Mouse (Mus musculus): ENCODE measurements at regions not wholly inside any gene's neighbourhood (a gene's known extent, or its start where the extent isn't known, plus 50 kb on each side); places are given as distances from the start of the nearest gene placed in this dataset.
"Not testable (repeated sequence)": the region's sequence is repeated elsewhere in the genome, so short reads cannot be mapped to it uniquely, and the experiment has no call there.

- ATAC-seq (replicated peaks; ENCODE audit: insufficient number of reproducible peaks, low FRiP score, low TSS enrichment, poor library complexity, severe bottlenecking): no peak
These were observed 560.2 kb upstream of the Gm10131 start for GRCm38 (mm10) chr8:34671716-34672115.

GRCm38 (mm10) chr8:34670930-34671715, 559.6 kb upstream of the Gm10131 start:
- no peak for ATAC-seq (replicated peaks; ENCODE audit: insufficient number of reproducible peaks, low FRiP score, low TSS enrichment, poor library complexity, severe bottlenecking)

DNA sequence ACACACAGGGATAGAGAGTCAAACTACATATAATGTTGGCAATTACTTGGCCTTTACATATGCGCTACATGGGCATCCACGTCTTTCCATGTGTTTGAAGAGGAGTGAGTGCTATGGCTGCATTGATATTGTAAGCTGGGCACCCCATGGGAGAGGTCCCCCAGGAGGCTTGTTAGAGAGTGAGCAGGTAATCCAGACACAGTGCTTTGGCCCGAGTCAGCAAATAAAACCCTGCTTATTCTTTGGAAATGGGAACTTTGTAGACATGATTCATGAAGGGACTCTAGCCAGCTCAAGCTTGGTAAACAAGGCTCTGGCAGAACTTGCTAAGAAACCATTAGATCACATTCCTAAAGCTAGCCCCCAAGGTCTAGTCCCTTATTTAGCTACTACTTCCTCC, 557.6 kb upstream of the Gm10131 start:
- ATAC-seq (replicated peaks; ENCODE audit: insufficient number of reproducible peaks, low FRiP score, low TSS enrichment, poor library complexity, severe bottlenecking): no peak

DNA sequence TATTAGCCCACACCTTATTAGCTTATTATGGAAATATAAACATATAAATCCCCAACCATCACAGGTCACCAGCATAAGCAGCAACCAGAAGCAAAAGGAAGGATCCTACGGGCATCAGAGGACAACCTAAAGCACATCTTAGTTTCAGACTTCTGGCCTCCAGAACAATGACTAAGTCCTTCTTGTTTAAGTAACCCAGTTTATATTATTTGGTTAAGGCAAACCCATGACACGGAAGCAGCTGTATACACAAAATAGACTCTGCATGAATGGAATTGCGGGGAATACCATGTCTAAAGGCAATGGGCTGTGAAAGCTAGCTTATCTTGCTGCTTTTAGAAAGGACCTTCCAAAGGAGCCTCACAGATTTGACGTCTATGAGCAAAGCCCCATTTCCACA, 552.9 kb upstream of the Gm10131 start:
- no peak for ATAC-seq (replicated peaks; ENCODE audit: insufficient number of reproducible peaks, low FRiP score, low TSS enrichment, poor library complexity, severe bottlenecking)

- ATAC-seq (replicated peaks; ENCODE audit: insufficient number of reproducible peaks, low FRiP score, low TSS enrichment, poor library complexity, severe bottlenecking): no peak
These were observed 551.0 kb upstream of the Gm10131 start for GRCm38 (mm10) chr8:34662532-34662931.

DNA sequence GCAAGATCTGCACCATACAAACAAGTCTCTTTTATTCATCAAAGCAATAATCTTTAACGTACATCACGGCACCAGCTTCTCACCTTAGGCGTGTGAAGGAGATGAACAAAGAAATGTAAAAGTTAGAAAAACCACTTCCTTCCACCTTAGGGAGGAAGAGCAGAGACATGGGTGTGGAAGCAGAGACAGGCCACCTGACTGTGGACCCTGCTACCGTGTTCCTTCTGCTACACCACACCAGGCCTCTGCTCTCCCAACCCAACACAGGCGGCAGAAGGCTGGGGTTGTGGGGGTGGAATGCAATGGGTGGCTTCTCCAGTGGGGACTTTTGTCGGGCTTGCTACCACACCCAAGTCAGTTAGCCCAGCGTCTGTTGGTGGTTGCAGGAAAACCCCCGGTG, 540.2 kb upstream of the Gm10131 start:
- ATAC-seq (replicated peaks; ENCODE audit: insufficient number of reproducible peaks, low FRiP score, low TSS enrichment, poor library complexity, severe bottlenecking): no peak

GRCm38 (mm10) chr8:34628221-34628620, 516.7 kb upstream of the Gm10131 start:
- ATAC-seq (replicated peaks; ENCODE audit: insufficient number of reproducible peaks, low FRiP score, low TSS enrichment, poor library complexity, severe bottlenecking): not testable (repeated sequence)

- no peak for ATAC-seq (replicated peaks; ENCODE audit: insufficient number of reproducible peaks, low FRiP score, low TSS enrichment, poor library complexity, severe bottlenecking)
These were observed 514.1 kb upstream of the Gm10131 start for GRCm38 (mm10) chr8:34625670-34626069.

DNA sequence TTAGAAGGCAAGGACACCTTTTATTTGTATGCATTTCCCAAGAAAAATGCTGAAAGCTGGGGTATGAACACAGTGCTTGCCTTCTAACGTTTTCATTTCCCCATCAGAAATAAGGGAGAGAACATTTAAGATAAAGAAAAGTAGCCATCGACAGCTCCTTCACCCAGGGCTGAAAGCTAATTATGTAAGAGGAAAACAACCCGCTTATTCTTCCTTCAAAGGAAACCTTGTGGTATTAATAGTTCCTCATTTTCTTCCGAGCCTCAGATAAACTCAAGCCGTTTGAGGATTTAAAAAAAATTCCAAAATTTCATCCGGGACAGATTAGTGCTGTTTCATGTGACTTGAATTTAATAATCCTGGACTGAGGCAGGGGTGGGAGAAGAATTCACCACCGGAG, 512.2 kb upstream of the Gm10131 start:
- ATAC-seq (replicated peaks; ENCODE audit: insufficient number of reproducible peaks, low FRiP score, low TSS enrichment, poor library complexity, severe bottlenecking): no peak

GRCm38 (mm10) chr8:34622177-34623114, 510.9 kb upstream of the Gm10131 start:
- peak; percentile 92 for ATAC-seq (replicated peaks; ENCODE audit: insufficient number of reproducible peaks, low FRiP score, low TSS enrichment, poor library complexity, severe bottlenecking)

- ATAC-seq (replicated peaks; ENCODE audit: insufficient number of reproducible peaks, low FRiP score, low TSS enrichment, poor library complexity, severe bottlenecking): no peak
These were observed 506.5 kb upstream of the Gm10131 start for GRCm38 (mm10) chr8:34618046-34618445.

DNA sequence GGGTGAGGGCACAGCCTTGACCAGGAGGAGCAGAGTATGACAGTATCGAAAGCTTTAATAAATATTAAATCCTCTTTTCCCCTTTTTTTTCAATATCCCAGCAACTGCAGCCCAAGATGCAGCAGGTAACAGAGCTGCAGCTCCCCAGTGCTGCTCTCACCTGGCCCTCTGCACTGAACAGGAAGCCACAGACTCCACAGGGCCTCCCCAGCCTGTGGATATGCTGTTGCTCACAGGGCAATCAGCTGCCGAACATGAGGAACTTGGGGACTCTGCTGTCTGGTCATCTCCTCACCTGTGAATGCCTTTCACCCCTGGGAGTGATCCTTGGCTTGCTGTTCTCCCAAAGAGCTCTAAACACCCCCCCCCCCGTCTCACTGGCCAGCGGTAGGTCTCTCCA, 503.4 kb upstream of the Gm10131 start:
- ATAC-seq (replicated peaks; ENCODE audit: insufficient number of reproducible peaks, low FRiP score, low TSS enrichment, poor library complexity, severe bottlenecking): no peak

DNA sequence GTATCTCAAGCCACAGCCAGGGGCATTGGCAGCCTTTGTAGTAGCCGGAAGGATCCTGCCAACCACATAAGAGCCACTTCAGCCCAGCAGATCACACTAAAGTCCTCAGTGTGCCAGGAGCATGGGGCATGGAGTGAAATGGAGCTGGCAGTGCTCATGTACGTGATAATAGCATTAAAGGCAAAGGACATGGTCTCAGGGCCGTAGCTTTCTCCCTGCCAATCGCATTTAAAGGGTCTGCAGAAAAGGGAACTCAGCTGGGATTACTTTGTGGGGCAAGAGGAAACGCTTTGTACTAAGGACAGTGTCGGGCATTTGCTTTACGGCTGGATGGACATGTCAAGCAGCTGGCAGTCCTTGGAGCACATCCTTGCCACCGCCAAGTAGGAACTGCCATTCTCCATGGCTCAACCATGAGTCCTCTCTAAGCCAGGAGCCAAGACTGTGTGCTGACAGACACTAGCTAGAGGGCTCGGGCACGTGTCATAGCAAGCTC, 502.5 kb upstream of the Gm10131 start:
- no peak for ATAC-seq (replicated peaks; ENCODE audit: insufficient number of reproducible peaks, low FRiP score, low TSS enrichment, poor library complexity, severe bottlenecking)

DNA sequence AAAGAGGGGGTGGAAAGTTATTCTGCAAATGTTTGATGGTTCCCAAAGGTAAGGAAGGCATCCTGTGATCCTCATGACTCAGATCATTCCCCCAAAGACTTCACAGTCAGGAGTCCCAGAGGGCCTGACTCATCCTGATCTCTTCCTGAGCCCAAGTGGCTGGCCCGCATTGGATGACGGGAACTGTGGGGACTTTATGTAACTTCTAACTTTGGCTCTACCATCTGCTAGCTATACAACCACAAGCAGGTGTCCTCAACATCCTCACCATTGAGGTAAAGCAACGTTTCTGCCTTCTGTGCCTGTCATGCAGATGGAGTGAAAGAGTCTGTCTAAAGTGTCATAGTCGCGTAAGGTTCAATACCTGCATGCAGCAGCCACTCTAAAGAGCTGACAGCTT, 501.6 kb upstream of the Gm10131 start:
- no peak for ATAC-seq (replicated peaks; ENCODE audit: insufficient number of reproducible peaks, low FRiP score, low TSS enrichment, poor library complexity, severe bottlenecking)

DNA sequence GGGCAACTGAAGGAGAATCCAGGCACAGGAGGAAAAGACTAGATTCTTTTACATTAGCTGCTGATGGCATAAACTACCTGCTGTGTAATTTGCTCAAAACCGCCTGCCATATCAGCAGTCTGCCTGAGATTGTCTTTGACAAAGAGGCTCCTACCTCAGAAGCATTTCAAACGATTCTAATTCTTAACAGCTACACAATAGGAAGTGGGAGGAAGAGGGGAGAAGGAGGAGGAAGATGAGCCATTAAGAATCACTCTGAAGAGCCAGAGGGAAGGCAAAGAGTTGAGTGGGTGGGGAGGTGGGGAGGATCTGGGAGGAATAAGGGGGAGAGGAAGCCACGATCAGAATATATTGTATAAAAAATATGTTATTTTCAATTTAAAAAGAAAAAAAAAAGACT, 500.9 kb upstream of the Gm10131 start:
- no peak for ATAC-seq (replicated peaks; ENCODE audit: insufficient number of reproducible peaks, low FRiP score, low TSS enrichment, poor library complexity, severe bottlenecking)

- no peak for ATAC-seq (replicated peaks; ENCODE audit: insufficient number of reproducible peaks, low FRiP score, low TSS enrichment, poor library complexity, severe bottlenecking)
These were observed 498.6 kb upstream of the Gm10131 start for GRCm38 (mm10) chr8:34610186-34610585.

- ATAC-seq (replicated peaks; ENCODE audit: insufficient number of reproducible peaks, low FRiP score, low TSS enrichment, poor library complexity, severe bottlenecking): no peak
These were observed 495.9 kb upstream of the Gm10131 start for GRCm38 (mm10) chr8:34607426-34607825.

DNA sequence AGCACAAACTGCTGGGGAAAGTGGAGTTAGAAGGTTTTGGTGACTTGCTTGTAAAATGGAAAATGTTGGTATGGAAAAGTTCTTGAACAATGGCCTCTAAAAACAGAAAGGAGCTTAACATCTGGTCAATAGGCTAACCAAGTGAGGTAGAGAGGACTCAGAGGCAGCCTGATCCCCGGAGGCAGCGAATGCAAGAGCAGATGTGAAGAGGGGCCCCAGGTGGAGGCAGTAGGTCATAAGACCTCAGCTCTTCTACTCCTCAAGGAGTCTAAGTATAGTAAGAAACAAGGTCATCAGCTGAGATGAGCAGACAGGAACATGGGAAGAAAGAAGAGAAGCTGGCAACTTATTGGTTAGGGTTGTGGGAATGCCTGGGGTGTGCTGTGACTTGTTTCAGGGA, 493.5 kb upstream of the Gm10131 start:
- no peak for ATAC-seq (replicated peaks; ENCODE audit: insufficient number of reproducible peaks, low FRiP score, low TSS enrichment, poor library complexity, severe bottlenecking)

GRCm38 (mm10) chr8:34604581-34604980, 493.0 kb upstream of the Gm10131 start:
- no peak for ATAC-seq (replicated peaks; ENCODE audit: insufficient number of reproducible peaks, low FRiP score, low TSS enrichment, poor library complexity, severe bottlenecking)
